Mouse (Mus musculus) midbrain, embryonic 12.5 days (tissue): Measurements from ENCODE around the gene Apoa4. TPM values are rescaled to one million over a fixed set of nuclear protein-coding genes. Genes with fewer than 3 reads are reported as not detected.

Source experiments
- ATAC-seq: fragments of 200-750 bp; cut with Nextera tagmentation; 2 replicates; pipeline ENCODE4 v1.8.0; 2017; ENCODE audit warnings: low read depth, moderate TSS enrichment, moderate library complexity; ENCODE audit not compliant: low FRiP score
- H3K27ac ChIP-seq: fragments of 300-500 bp; sonication (generic); replicated peaks from 2 replicates; pipeline ENCODE4 v1.5.1; 2016; ENCODE audit warnings: mild to moderate bottlenecking
- H3K27me3 ChIP-seq: fragments of 300-500 bp; sonication (generic); 2 replicates; pipeline ENCODE4 v1.6.1; 2016; ENCODE audit warnings: mild to moderate bottlenecking
- H3K36me3 ChIP-seq: fragments of 300-500 bp; sonication (generic); 2 replicates; pipeline ENCODE4 v1.6.1; 2016
- H3K4me1 ChIP-seq: fragments of 300-500 bp; sonication (generic); 2 replicates; pipeline ENCODE4 v1.6.1; 2016
- H3K4me2 ChIP-seq: fragments of 300-500 bp; sonication (generic); replicated peaks from 2 replicates; pipeline ENCODE4 v1.6.1; 2016; ENCODE audit warnings: mild to moderate bottlenecking, moderate library complexity
- H3K4me3 ChIP-seq: fragments of 300-500 bp; sonication (generic); 2 replicates; pipeline ENCODE4 v1.5.1; 2016; ENCODE audit warnings: mild to moderate bottlenecking
- H3K9ac ChIP-seq: fragments of 300-500 bp; sonication (generic); replicated peaks from 2 replicates; pipeline ENCODE4 v1.6.1; 2016; ENCODE audit warnings: mild to moderate bottlenecking, moderate library complexity
- H3K9me3 ChIP-seq: fragments of 300-500 bp; sonication (generic); 2 replicates; pipeline ENCODE4 v1.6.1; 2016; ENCODE audit warnings: mild to moderate bottlenecking
- WGBS: fragments of 180-500 bp; shearing (Covaris S2); methylation state at CpG from one replicate; pipeline ENCODE4 v1.1.7; 2016; 5-methylcytosine and 5-hydroxymethylcytosine counted together
- polyA plus RNA-seq: library from polyadenylated mRNA; unstranded; fragments of >200 nt; fragmentation: Nextera tagmentation; extraction: Ambion mirVana; gene quantifications from 2 replicates; pipeline ENCODE4 v1.2.1, GENCODE M21; 2016

Apoa4 gene
- polyA plus RNA-seq, 1 experiment from 2014 or later = not detected

DNA sequence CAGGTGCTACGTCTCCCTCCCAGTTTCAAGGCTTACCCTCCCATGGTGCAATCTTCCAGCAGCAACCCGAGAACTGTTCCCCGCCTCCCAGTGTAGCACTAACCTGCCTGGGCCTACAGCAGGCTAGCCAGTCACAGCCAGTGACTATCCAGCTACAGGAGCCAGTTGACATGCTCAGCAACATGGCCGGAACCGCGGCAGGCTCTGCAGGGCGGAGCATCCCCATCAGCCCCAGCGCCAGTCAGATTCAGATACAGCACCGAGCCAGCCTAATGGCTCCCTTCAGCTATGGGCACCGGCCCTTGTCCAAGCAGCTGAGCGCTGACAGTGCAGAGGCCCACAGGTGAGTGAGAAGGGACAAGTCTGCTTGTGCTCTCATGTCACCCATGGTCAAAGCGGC lies 30.0 kb upstream of the Apoa4 start:
- Histone ChIP-seq H3K27ac (no peak overlapping the region), H3K9ac (no peak overlapping the region), H3K27me3 (no peaks in the 10 kb centered on the region), H3K4me2 (no peak overlapping the region), H3K9me3 (no peaks in the 10 kb centered on the region), H3K4me1 (no peaks in the 10 kb centered on the region), H3K36me3 (peaks cover 82% of the 10 kb centered on the region), H3K4me3 (no peak overlapping the region)
- 93% methylated on average over 12 of the region's 12 CpGs for WGBS
- ATAC-seq = no peak

DNA sequence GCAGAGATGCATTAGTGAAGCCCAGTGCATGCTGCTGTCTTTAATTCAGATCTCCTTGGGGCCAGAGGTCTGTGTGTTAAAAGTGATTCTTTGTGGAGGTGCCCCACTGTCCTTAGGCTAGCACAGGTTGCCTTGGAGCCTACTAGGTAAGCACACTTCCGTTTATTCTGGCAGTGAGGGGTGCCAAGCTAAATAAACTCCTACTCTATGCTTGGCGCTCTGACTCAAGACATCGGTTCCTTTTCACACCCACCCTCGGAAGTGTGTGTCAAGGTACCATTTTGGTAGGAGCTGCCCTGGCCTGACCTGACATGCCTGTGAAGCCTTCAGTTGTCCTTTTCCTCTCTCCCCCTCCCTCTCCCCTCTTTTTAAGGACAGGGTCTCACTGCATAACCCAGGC lies 26.2 kb upstream of the Apoa4 start:
- H3K36me3 ChIP-seq = peaks cover 48% of the 10 kb centered on the region

DNA sequence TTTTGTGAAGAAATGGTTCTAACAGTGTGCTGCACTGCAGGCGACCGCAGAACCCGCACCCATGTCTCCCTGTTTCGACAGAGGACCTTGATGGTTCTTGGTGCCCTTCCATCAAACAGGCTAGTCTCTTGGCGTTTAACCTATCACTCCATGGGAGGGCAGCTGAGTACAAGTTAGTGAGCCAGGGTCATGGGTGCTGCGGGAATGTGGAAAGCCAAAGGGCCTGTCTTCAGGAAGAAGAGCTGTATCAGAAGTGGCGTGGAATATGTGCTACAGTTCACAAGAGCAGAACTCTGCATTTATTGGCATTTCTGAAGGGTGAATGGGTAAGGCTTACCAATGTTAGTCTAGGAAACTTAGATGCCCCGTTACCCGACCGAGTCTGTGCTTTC lies 25.6 kb upstream of the Apoa4 start:
- H3K4me3 ChIP-seq = no peak overlapping the region
- no peak overlapping the region for H3K9ac ChIP-seq
- no peak overlapping the region for H3K4me2 ChIP-seq
- no peaks in the 10 kb centered on the region for H3K4me1 ChIP-seq
- no peak for ATAC-seq
- 94% methylated on average over 10 of the region's 10 CpGs for WGBS
- H3K36me3 ChIP-seq = peaks cover 47% of the 10 kb centered on the region
- no peaks in the 10 kb centered on the region for H3K9me3 ChIP-seq
- H3K27me3 ChIP-seq = no peaks in the 10 kb centered on the region
- H3K27ac ChIP-seq = no peak overlapping the region

More for the DNA sequence above, 26.2 kb upstream of the Apoa4 start:
- Histone ChIP-seq H3K9me3 (no peaks in the 10 kb centered on the region), H3K4me3 (no peak overlapping the region), H3K4me1 (no peaks in the 10 kb centered on the region), H3K9ac (no peak overlapping the region), H3K27ac (no peak overlapping the region), H3K27me3 (no peaks in the 10 kb centered on the region), H3K4me2 (no peak overlapping the region)
- no peak for ATAC-seq
- 87% methylated on average over 4 of the region's 4 CpGs for WGBS

DNA sequence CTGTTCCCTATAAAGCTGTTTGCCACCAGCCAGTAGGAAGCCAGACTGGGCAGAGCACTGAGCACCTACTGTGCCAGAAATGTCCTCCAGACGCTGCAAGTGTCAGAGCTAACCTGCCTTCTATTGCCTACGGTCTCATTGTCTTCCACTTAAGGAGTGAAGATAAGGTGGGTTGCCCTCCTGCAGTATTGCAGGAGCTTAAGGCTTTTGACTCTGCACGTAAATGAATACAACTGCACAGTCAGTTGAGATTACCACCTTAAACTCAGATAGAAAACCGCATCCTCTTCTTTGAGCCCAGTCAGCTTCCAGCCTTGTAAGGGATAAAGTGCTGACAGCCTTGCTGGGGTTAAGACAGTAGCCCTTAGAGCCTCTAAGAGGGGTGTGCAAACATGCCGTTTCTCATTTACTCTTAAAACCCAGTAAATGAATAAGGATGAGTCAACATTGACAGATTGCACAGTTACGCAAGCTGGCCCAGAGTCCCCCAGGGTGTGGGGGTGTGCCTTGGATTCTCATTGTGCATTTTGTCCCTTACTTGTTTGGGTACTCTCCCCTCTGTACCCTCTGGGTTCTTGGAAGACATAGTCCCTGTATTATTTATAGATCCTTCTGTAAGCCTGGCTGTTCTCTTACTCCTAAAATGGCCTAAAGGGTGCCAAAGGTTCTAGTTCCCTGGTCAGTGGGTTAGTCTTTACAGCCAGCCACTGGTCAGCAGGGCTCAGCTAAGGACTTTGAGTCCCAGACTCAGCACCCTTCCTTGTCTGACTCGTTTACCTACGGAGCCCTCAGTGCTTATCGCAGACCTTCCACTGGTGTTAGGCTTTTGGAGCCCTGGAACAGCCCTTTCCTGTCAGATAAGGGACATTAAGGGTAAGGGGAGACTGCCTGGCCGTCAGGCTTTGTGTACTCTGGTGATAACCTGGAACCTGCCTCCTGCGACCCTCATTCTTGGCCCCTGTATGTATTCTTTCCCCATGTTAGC lies 24.9 kb upstream of the Apoa4 start:
- no peaks in the 10 kb centered on the region for H3K27me3 ChIP-seq
- no peak overlapping the region for H3K27ac ChIP-seq
- H3K4me3 ChIP-seq = no peak overlapping the region
- no peak overlapping the region for H3K4me2 ChIP-seq
- H3K4me1 ChIP-seq = no peaks in the 10 kb centered on the region
- H3K9me3 ChIP-seq = no peaks in the 10 kb centered on the region
- no peak overlapping the region for H3K9ac ChIP-seq
- ATAC-seq = no peak
- WGBS = 80% methylated on average over 11 of the region's 11 CpGs
- peaks cover 48% of the 10 kb centered on the region for H3K36me3 ChIP-seq

DNA sequence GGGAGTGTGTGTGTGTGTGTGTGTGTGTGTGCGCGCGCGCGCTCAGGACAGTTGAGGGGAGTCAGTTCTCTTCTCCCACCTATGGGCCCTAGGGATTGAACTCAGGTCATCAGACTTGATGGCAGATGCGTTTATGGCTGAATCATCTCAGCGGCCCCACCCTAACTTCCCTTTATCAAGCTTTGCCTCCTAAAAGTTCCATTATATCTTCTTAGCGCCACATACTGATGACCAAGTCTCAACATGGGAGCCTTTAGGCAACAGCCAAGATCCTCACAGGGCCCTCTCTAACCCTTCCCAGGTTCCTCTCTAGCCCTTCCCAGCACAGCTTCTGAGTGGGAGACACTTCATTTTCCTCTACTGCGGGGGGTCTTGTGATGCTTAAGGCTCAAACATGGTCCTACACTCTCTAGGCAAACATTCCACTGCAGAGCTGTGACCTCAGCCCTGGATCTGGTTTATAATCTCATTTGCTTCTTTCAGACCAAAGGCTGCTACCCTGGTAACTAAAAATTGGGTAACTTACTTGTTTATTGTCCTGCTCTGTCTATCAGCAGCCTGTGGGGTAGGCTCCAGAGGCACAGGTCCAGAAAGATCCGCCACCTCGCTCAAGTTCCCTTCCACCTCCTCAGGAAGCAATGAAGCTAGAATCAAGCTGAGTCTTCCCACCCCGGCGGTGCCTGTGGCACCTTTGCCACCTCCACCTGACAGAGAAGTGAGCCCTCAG lies 23.6 kb upstream of the Apoa4 start:
- no peak overlapping the region for H3K4me2 ChIP-seq
- WGBS = 94% methylated on average over 13 of the region's 13 CpGs
- no peaks in the 10 kb centered on the region for H3K9me3 ChIP-seq
- no peak overlapping the region for H3K27ac ChIP-seq
- no peak for ATAC-seq
- no peak overlapping the region for H3K4me3 ChIP-seq
- H3K9ac ChIP-seq = no peak overlapping the region
- no peaks in the 10 kb centered on the region for H3K27me3 ChIP-seq
- no peaks in the 10 kb centered on the region for H3K4me1 ChIP-seq
- H3K36me3 ChIP-seq = peaks cover 47% of the 10 kb centered on the region

DNA sequence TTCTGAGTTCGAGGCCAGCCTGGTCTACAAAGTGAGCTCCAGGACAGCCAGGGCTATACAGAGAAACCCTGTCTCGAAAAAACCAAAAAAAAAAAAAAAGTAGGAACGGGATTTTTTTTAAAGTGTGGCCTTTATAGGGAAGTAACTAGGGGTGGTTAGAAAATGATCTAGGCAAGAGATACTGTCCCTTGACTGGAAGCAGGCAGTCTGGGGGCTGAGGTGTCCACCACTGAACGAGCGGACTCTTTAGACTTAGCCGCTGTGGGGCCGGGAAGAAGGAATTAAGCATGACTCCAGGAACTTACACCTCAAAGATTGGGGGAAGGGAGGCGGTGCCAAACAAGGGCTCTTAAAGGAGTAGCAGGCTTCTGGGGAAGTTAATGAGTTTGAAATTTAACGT lies 22.3 kb upstream of the Apoa4 start:
- no peak overlapping the region for H3K27ac ChIP-seq
- H3K27me3 ChIP-seq = no peaks in the 10 kb centered on the region
- H3K4me3 ChIP-seq = no peak overlapping the region
- H3K9me3 ChIP-seq = no peaks in the 10 kb centered on the region
- H3K36me3 ChIP-seq = peaks cover 44% of the 10 kb centered on the region
- ATAC-seq = no peak
- no peaks in the 10 kb centered on the region for H3K4me1 ChIP-seq
- H3K9ac ChIP-seq = no peak overlapping the region
- WGBS = 86% methylated on average over 9 of the region's 9 CpGs
- H3K4me2 ChIP-seq = no peak overlapping the region

DNA sequence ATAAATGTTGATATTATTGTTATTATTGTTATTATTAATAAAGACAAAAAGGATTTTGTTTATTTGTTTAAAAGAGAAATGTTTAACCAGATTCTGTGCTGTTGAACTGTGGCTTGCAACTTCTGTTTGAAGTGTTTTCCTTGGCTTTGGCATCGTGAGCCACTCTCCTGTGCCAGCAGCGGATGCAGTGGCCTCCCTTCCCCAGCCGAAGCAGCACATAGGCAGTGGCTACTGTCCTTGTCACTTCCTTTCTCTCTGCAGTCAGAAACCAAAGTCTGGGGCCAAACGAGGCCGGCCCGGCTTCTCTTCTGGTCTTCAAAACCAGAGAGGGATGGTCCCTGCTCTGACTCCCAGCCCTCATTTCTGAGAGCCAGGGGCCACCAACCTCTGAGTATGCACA lies 17.4 kb upstream of the Apoa4 start:
- Histone ChIP-seq H3K4me3 (no peak overlapping the region), H3K9me3 (no peaks in the 10 kb centered on the region), H3K4me2 (no peak overlapping the region), H3K27ac (no peak overlapping the region), H3K27me3 (no peaks in the 10 kb centered on the region), H3K9ac (no peak overlapping the region), H3K36me3 (peaks cover 40% of the 10 kb centered on the region), H3K4me1 (no peaks in the 10 kb centered on the region)
- ATAC-seq = no peak
- 88% methylated on average over 6 of the region's 6 CpGs for WGBS

DNA sequence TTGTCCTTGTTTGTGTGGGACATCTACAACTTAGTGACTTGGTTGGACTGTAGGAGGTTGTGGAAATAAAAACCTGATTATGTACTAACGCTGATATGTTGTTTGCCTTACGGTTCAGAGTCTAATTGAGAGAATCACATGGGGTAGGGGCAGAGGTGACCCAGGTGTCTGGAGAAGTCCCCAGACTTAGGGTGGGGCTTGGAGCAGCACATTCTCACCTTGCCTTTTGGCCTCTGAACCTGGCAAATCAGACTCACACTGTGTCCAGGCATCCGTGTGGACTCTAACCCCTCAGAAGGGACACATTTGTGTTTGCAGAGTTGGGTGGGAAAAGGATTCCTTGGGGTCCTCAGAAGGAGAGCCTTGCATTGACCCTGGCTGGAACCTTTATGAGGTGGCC lies 16.4 kb upstream of the Apoa4 start:
- Histone ChIP-seq H3K4me1 (no peaks in the 10 kb centered on the region), H3K27ac (no peak overlapping the region), H3K36me3 (peaks cover 40% of the 10 kb centered on the region), H3K4me2 (no peak overlapping the region), H3K9ac (no peak overlapping the region), H3K27me3 (peaks cover 6% of the 10 kb centered on the region; the same call in 1 of the 2 replicates), H3K4me3 (no peak overlapping the region), H3K9me3 (no peaks in the 10 kb centered on the region)
- WGBS = 89% methylated on average over 3 of the region's 3 CpGs
- ATAC-seq = no peak

DNA sequence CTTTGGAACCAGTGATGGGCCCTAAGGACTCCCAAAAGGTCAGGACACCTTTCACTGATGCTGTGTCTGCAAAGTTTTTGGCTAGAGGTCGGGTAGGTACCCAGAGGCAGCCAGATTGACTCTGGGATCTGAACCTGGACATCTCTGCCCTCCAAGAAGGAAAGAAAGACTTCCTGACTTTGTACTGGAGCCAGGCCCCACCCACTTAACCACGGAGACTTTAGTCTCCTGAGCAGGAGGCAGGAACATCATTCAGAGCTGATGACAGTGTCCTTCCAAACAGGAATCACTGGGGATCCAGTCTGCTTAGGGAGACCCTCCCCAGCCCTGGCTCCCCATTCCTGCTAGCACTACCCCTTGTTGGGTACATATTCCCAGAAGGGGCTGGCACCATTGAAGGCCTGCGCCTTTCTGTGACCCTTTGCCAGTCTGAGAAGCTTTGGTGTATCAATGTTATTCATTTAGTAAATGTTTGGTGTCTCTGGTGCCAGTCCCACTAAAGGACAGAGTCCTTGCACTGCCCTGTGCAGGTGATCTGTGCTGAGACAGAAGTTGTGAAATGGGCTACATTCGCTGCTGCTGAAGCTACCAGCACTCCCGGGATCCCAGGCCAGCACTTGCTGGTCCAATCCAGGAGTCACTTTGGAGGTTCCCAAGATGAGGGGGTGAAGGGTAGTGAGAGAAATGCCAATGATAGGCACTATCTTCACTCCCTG lies 15.4 kb upstream of the Apoa4 start:
- ATAC-seq = no peak
- H3K27ac ChIP-seq = no peak overlapping the region
- H3K4me3 ChIP-seq = no peak overlapping the region
- H3K4me1 ChIP-seq = no peaks in the 10 kb centered on the region
- peaks cover 36% of the 10 kb centered on the region for H3K36me3 ChIP-seq
- WGBS = 69% methylated on average over 5 of the region's 5 CpGs
- H3K9ac ChIP-seq = no peak overlapping the region
- H3K9me3 ChIP-seq = no peaks in the 10 kb centered on the region
- H3K4me2 ChIP-seq = no peak overlapping the region
- H3K27me3 ChIP-seq = peaks cover 13% of the 10 kb centered on the region; the same call in 1 of the 2 replicates

DNA sequence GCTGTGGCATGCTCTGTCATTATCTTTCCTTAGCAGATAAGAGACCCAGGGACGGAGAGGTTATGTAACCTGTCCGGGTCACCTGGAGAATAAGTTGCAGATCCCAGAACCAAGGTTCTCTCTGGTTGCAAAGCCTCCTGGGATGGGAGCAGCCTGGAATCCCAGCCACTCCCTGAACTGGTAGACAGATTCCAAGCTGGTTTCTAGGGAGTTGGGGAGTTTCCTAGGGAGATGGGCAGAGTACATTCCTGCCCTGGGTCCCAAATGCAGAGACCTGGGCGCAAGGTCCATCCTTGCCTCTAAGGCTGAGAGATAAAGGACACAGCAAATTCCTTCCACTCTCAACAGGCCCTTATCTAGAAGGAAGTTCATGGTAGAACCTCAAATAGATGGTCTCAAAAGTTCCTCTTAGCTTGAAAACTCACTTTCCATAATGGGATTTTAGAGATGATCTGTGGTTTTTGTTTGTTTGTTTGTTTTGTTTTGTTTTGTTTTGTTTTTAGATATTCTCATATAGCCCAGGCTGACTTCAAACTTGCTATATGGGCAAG lies 13.4 kb upstream of the Apoa4 start:
- Histone ChIP-seq H3K36me3 (peaks cover 16% of the 10 kb centered on the region), H3K9ac (no peak overlapping the region), H3K4me2 (no peak overlapping the region), H3K9me3 (no peaks in the 10 kb centered on the region), H3K27me3 (peaks cover 30% of the 10 kb centered on the region), H3K4me3 (no peak overlapping the region), H3K27ac (no peak overlapping the region), H3K4me1 (peaks cover 7% of the 10 kb centered on the region; the same call in 1 of the 2 replicates)
- WGBS = 94% methylated on average over 3 of the region's 3 CpGs
- ATAC-seq = no peak

DNA sequence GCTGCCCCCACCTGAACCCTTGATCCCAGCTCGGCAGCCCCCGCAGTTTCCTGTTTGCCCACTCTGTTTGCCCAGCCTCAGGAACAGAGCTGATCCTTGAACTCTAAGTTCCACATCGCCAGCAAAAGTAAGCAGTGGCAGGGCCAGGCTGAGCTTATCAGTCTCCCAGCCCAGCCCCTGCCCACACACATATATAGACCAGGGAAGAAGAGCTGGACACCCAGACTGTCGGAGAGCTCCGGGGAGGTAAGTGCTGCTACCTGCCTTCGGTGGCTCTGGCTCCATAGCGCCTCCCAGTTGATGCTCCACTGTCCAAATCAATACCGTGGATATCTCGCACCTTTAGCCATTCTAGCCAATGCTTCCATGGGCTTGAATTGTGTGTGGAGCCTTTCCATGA lies 12.0 kb upstream of the Apoa4 start, which contains the start of gene Apoa1:
TSS of gene Apoa1 (plus strand) at position 90 of the 400 bp plus-strand sequence.
- no peak within 1 kb of the TSS for H3K4me3 ChIP-seq
- H3K27ac ChIP-seq = no peak within 1 kb of the TSS
- H3K9ac ChIP-seq = no peak within 1 kb of the TSS
- peaks cover 33% of the 10 kb centered on the region for H3K27me3 ChIP-seq
- 69% methylated on average over 9 of the region's 9 CpGs for WGBS
- peaks cover 5% of the 10 kb centered on the region; the same call in 1 of the 2 replicates for H3K36me3 ChIP-seq
- ATAC-seq = no peak
- H3K9me3 ChIP-seq = no peaks in the 10 kb centered on the region
- peaks cover 7% of the 10 kb centered on the region; the same call in 1 of the 2 replicates for H3K4me1 ChIP-seq
- H3K4me2 ChIP-seq = no peak within 1 kb of the TSS
